Mouse (Mus musculus) right cerebral cortex, postnatal 10 days (tissue): Measurements from ENCODE around the gene Lcn5.
A peak's percentile ranks its signal among the peaks of the same experiment; 100 is the strongest.

Experiments
- DNase-seq, 2 experiments: peaks; one replicate each; pipeline ENCODE4 v3.0.0; 2021; ENCODE audit warnings: low spot score in 2 of 2

Gene Lcn5

DNA sequence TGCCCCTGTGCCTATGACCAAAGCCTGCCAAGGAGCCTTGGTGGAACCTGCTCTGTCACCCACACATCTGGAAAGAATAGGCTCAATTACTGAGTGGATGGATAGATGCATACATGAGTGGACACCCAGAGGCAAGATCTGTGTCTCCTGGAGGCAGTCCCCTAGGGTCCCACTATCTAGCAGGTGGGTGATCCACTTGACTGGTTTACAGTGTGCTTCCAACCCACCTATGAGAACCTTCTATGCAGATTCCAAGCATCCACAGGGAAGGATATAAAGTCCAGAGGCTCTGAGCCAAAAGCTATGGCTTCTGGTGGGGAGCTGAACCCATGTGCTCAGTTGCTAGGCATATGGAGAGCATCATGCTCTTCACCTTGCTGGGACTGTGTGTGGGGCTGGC is at the start of gene Lcn5:
Gene Lcn5, plus strand, starts transcription at position 301 of the 400 bp plus-strand sequence.
- DNase-seq, result no peak

DNA sequence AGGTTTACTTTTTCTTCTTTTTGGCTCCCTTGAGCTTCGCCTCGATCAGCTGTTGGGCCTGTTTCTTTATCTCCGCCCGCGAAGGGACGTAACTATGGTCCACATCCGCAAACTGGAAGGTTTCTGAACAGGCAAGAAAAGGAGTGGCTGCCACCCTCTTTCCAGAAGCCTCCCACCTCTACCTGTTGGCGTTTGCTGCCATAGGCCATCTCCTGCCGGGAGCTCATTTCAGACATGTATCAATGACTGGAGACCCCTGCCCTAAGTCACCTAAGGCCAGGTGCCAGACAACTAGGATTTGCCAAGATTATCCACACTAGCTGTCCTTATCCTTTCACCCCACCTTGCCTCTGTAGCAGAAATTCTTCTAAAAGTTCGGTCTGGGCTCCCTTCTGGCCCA is 49.1 kb upstream of the Lcn5 start:
- DNase-seq, result no peak

GRCm38 (mm10) chr2:25616398-25616797 is 41.4 kb upstream of the Lcn5 start:
- DNase-seq, result no peak

GRCm38 (mm10) chr2:25617578-25617977 is 40.2 kb upstream of the Lcn5 start, which contains the start of gene Ccdc183:
Gene Ccdc183 (minus strand): TSS chr2:25617678.
- DNase-seq, result no peak

GRCm38 (mm10) chr2:25620386-25620785 is 37.4 kb upstream of the Lcn5 start:
- no peak for DNase-seq

- no peak for DNase-seq
Observed at GRCm38 (mm10) chr2:25620852-25621228, 36.9 kb upstream of the Lcn5 start.

- peak; percentile 93 to 94 for DNase-seq
Observed at GRCm38 (mm10) chr2:25621229-25622200, 36.2 kb upstream of the Lcn5 start, which contains the start of gene Tmem141. Gene Tmem141 (minus strand): TSS chr2:25622005.

- no peak for DNase-seq
Observed at GRCm38 (mm10) chr2:25625986-25626385, 31.8 kb upstream of the Lcn5 start.

- DNase-seq, result no peak
Observed at GRCm38 (mm10) chr2:25627811-25628210, 29.9 kb upstream of the Lcn5 start, which contains the start of gene Fcna. Gene Fcna (minus strand): TSS chr2:25628030.

- DNase-seq, result no peak
Observed at GRCm38 (mm10) chr2:25628738-25629137, 29.0 kb upstream of the Lcn5 start.

DNA sequence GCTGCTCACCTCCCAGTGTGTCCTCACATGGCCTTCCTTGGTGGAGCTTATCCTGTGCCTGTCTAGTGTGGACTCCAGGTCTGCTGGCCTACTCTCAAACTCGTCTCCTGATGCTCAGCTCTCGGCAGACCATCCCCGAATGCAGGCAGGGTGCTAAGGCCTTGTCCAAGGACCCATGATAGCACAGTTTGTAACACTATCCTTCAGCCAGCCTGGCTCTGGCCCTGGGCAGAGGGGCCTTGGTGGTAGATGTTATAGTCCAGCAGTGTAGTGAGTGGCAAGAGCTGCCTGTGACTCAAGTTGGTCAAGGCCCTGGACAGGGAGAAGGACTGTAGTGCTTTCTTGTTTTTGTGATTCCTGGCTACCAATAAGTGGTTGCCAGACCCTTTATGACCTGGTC is 24.1 kb upstream of the Lcn5 start:
- DNase-seq, result no peak

- DNase-seq, result no peak
Observed at GRCm38 (mm10) chr2:25634046-25634445, 23.7 kb upstream of the Lcn5 start.

GRCm38 (mm10) chr2:25639890-25640289 is 17.9 kb upstream of the Lcn5 start:
- peak in 1 of 2 experiments; percentile 69 for DNase-seq

DNA sequence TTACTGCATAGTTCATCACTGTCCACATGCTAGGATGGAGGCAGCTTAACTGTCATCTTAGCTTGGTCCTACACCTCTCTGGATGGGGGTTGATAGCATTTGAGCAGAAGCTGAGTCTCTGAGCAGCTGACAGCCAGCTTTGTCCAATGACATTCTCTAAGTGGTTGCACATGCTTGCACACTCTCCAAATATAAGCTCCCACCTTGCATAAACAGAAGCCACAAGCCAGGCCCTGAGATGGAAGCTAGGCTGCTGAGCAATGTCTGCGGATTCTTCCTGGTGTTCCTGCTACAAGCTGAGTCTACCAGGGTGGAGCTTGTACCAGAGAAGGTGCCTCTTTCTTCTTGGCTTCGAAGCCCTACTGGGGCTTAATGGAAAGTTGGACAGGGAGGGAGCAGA is 4.8 kb upstream of the Lcn5 start, which contains the start of gene Lcn8:
Gene Lcn8, plus strand, starts transcription at position 219 of the 400 bp plus-strand sequence.
- no peak for DNase-seq

DNA sequence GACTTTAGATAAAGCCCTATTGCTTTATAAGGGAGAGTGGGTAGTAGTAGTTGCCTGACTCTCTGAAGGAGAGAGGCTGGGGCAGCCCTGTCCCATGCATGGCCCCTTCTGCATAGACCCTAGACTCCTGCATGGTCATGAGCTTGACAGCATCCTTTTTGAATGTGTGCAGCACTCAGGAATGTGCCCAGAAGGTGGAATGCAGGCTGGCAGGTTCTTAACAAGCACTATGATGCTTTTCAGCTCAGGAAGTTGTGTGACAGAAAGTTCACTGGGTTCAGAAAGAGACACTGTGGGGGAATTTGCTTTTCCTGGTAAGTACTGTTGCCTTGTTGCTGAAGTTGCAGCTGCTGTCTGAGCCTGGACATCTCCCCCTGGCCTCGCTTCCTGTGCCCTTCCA is 3.2 kb upstream of the Lcn5 start:
- DNase-seq, result no peak

- peak; percentile 59 to 62 for DNase-seq
Observed at GRCm38 (mm10) chr2:25656691-25657090, 1.1 kb upstream of the Lcn5 start.

GRCm38 (mm10) chr2:25657246-25657645 is 506 bp upstream of the Lcn5 start:
- DNase-seq, result no peak

- no peak for DNase-seq
Observed at GRCm38 (mm10) chr2:25660279-25660678, 2.5 kb downstream of the Lcn5 start.

DNA sequence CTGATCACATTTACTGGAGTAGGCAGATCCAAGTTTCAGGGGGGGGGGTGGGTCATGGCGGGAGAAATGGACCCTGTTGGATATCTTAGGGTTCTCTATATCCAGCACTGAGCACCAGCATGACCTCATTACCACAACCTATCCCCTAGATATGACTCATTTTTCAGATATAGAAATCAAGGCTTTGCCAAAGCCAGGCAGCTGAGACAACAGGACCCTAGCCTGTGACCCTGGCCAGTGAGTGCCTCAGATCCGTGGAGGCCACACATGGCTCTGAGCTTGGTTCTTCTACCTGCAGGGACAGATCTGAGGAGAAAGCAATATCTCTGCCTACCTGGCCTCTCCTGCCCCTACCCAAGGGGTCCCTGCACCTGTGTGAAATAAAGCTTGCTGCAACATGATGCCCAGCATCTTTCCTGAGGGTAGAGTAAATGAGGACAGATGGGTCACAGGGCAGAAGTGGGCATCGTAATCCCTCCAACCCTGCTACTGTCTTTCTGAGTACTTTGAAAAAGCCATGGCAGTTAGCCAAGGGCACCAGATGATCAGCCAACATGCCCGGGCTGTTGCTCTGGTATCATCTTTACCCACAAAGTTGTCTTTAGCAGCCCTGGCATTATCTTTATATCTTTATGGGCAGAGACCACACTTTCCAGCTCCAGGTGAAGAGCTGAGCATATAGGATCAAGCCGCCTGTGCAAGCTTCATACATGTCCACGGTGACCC is 3.7 kb downstream of the Lcn5 start:
- DNase-seq, result no peak

DNA sequence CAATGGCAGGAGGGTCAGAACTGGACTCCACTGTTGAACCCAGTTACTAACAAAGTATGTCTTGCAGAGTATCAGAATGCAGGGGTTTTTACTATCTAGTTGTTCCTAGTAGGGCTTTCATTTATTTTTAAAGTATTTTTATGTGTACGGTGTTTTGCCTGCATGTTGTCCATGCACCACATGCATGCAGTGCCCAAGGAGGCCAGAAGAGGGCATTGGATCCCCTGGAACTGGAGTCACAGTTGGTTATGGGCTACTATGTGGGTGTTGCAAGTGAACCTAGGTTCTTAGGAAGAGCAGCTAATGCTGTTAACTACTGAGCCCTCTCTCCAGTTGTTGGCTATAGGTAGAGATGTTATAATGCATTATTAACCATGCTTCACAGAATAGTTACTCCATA is 5.8 kb downstream of the Lcn5 start:
- peak; percentile 35 to 56 for DNase-seq

DNA sequence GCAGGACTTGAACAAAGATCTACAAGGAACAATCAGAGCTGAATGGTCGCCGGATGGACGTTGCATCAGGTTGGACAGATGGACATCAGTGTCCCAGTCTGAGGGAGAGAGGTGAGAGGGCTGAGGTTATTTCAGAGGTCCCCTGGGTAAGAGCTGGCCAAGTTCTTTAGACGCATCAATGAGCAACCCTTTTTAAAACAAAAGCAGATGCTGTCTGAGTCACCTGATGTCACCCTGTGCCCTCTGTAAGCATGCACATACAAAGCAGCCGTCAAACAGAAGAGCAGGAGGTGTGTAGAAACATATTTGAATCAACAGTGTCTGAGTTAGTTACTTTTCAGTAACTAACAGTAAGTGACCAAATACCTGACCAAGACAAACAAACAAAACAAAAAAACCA is 6.4 kb downstream of the Lcn5 start:
- no peak for DNase-seq

GRCm38 (mm10) chr2:25666516-25666915 is 8.8 kb downstream of the Lcn5 start:
- DNase-seq, result no peak
